Mouse (Mus musculus): Measurements from ENCODE around the gene 1110032A03Rik. TPM values are rescaled to one million over a fixed set of nuclear protein-coding genes. Genes with fewer than 3 reads are reported as not detected.

Gene 1110032A03Rik
- total and polyA plus RNA-seq, 3 experiments, result 1.2 to 59.2 (median 23.1) TPM

GRCm38 (mm10) chr9:50742261-50742660 lies 33.1 kb downstream of the 1110032A03Rik start:
- peaks cover 7% of the 10 kb centered on the region for H3K4me1 ChIP-seq (ENCODE audit: insufficient read depth, low read depth, low read length)
- TF ChIP-seq GATA2 (IDR thresholded peaks at IDR 0.05; ENCODE audit: borderline replicate concordance, low read depth, low read length) (no peak), CTCF (IDR thresholded peaks at IDR 0.05; ENCODE audit: low read depth, low read length) (no peak), GATA1 (IDR thresholded peaks at IDR 0.05; ENCODE audit: borderline replicate concordance, low read length) (no peak), TAL1 (conservative IDR thresholded peaks at IDR 0.05; ENCODE audit: low read depth, low read length) (no peak), POLR2AphosphoS5 (IDR thresholded peaks at IDR 0.05; ENCODE audit: insufficient replicate concordance, low read depth, low read length) (no peak)
- H3K4me3 ChIP-seq (ENCODE audit: low read depth, low read length), result no peak overlapping the region
- ATAC-seq (ENCODE audit: extremely low read depth, insufficient number of reproducible peaks, low FRiP score, poor library complexity, severe bottlenecking), result no peak
- no peak for DNase-seq (ENCODE audit: low spot score)
- no peaks in the 10 kb centered on the region for H3K9me3 ChIP-seq (replicated peaks)
- peaks cover 57% of the 10 kb centered on the region for H3K27me3 ChIP-seq (ENCODE audit: insufficient read depth, low read length)
- H3K36me3 ChIP-seq (replicated peaks), result no peaks in the 10 kb centered on the region

DNA sequence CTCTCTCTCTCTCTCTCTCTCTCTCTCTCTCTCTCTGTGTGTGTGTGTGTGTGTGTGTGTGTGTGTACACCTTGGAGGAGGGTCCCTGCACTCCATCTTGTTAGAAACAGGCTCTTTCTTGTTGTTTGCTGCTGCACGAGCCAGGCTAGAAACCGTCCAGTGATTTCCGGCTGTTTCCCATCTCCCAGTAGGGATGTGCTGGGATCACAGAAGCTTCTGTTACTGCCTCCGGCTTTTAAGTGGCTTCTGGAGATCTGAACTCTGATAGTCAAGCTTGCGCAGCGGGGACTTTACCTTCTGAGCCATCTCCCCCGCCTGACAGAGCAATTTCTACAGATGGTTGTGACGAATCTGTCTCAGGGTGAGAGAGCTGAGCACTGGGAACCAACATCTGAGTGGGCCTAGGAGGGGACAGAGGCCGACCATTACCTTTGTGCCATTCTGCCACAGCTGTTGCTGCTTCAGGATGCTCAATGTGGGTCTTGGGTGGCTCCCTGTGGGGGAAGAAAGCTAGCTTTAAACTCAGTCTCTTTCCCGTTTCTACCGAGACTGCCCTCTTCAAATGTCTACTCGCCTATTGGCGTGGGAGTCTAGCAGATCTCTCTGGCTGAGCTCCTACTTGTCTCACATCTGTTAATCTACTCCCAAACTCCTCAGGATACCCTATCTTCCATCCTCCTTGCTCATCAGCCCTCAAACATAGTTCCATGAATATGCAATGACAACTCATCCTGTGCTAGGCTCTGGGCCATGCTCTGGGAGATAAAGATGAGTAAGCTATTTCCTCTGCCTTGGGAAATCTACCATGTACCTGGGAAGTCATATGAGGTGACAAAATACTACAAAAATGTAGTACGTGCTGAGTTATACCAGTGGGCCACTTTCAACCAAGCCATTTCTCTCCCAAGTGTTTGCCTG lies 34.2 kb downstream of the 1110032A03Rik start:
- Histone ChIP-seq H3K4me3 (ENCODE audit: low read depth, low read length) (no peak overlapping the region), H3K36me3 (replicated peaks) (no peaks in the 10 kb centered on the region), H3K4me1 (ENCODE audit: insufficient read depth, low read depth, low read length) (peaks cover 6% of the 10 kb centered on the region), H3K9me3 (replicated peaks) (no peaks in the 10 kb centered on the region), H3K27me3 (ENCODE audit: insufficient read depth, low read length) (peaks cover 46% of the 10 kb centered on the region)
- ATAC-seq (ENCODE audit: extremely low read depth, insufficient number of reproducible peaks, low FRiP score, poor library complexity, severe bottlenecking) (no peak), DNase-seq (ENCODE audit: low spot score) (no peak)
- TF ChIP-seq TAL1 (conservative IDR thresholded peaks at IDR 0.05; ENCODE audit: low read depth, low read length) (no peak), CTCF (IDR thresholded peaks at IDR 0.05; ENCODE audit: low read depth, low read length) (no peak), POLR2AphosphoS5 (IDR thresholded peaks at IDR 0.05; ENCODE audit: insufficient replicate concordance, low read depth, low read length) (no peak), GATA1 (IDR thresholded peaks at IDR 0.05; ENCODE audit: borderline replicate concordance, low read length) (no peak), GATA2 (IDR thresholded peaks at IDR 0.05; ENCODE audit: borderline replicate concordance, low read depth, low read length) (no peak)

GRCm38 (mm10) chr9:50738914-50739870 lies 36.1 kb downstream of the 1110032A03Rik start, which contains the start of gene Dixdc1:
Gene Dixdc1 (minus strand): TSS chr9:50739517.
- Histone ChIP-seq H3K36me3 (replicated peaks) (no peaks in the 10 kb centered on the region), H3K4me3 (ENCODE audit: low read depth, low read length) (peak within 1 kb of the TSS; percentile 34; the same call in 1 of the 2 replicates), H3K9me3 (replicated peaks) (no peaks in the 10 kb centered on the region), H3K4me1 (ENCODE audit: insufficient read depth, low read depth, low read length) (peaks cover 5% of the 10 kb centered on the region), H3K27me3 (ENCODE audit: insufficient read depth, low read length) (peaks cover 39% of the 10 kb centered on the region)
- TF ChIP-seq CTCF (IDR thresholded peaks at IDR 0.05; ENCODE audit: low read depth, low read length) (no peak), GATA1 (IDR thresholded peaks at IDR 0.05; ENCODE audit: borderline replicate concordance, low read length) (no peak), GATA2 (IDR thresholded peaks at IDR 0.05; ENCODE audit: borderline replicate concordance, low read depth, low read length) (no peak), TAL1 (conservative IDR thresholded peaks at IDR 0.05; ENCODE audit: low read depth, low read length) (no peak), POLR2AphosphoS5 (IDR thresholded peaks at IDR 0.05; ENCODE audit: insufficient replicate concordance, low read depth, low read length) (no peak)
- no peak for ATAC-seq (ENCODE audit: extremely low read depth, insufficient number of reproducible peaks, low FRiP score, poor library complexity, severe bottlenecking)
- DNase-seq (ENCODE audit: low spot score), result no peak

DNA sequence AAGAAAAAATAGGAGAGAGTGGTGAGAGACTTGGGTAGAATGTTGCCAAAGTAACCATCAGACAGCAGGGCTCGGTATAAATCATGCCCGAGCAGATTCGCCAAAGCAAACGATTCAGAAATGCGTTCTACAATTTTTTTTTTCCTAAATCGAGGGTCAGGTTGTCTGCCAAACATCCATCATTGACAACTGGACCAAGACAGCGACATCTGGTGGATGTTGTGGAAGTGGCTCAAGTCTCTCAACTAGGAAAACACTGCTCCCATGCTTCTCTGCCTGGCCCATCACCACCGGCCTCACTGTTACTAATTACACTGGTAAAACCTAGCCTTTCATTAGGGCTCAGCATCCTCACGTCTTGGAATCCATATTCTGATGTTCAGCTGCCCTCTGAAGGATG lies 40.3 kb downstream of the 1110032A03Rik start:
- H3K27me3 ChIP-seq (ENCODE audit: insufficient read depth, low read length), result peaks cover 24% of the 10 kb centered on the region
- H3K4me3 ChIP-seq (ENCODE audit: low read depth, low read length), result no peak overlapping the region
- TF ChIP-seq CTCF (IDR thresholded peaks at IDR 0.05; ENCODE audit: low read depth, low read length) (peak; percentile 60), GATA2 (IDR thresholded peaks at IDR 0.05; ENCODE audit: borderline replicate concordance, low read depth, low read length) (no peak), GATA1 (IDR thresholded peaks at IDR 0.05; ENCODE audit: borderline replicate concordance, low read length) (no peak)
- H3K4me1 ChIP-seq (ENCODE audit: insufficient read depth, low read depth, low read length), result peaks cover 5% of the 10 kb centered on the region
- DNase-seq (ENCODE audit: low spot score), result peak; percentile 26
- H3K9me3 ChIP-seq (replicated peaks), result no peaks in the 10 kb centered on the region
- no peak for ATAC-seq (ENCODE audit: extremely low read depth, insufficient number of reproducible peaks, low FRiP score, poor library complexity, severe bottlenecking)
- no peaks in the 10 kb centered on the region for H3K36me3 ChIP-seq (replicated peaks)

GRCm38 (mm10) chr9:50732560-50732959 lies 42.8 kb downstream of the 1110032A03Rik start:
- no peaks in the 10 kb centered on the region; the same call in 1 of the 2 replicates for H3K4me1 ChIP-seq (ENCODE audit: insufficient read depth, low read depth, low read length)
- peaks cover 20% of the 10 kb centered on the region for H3K27me3 ChIP-seq (ENCODE audit: insufficient read depth, low read length)
- TF ChIP-seq TAL1 (conservative IDR thresholded peaks at IDR 0.05; ENCODE audit: low read depth, low read length), result no peak
- TF ChIP-seq GATA1 (IDR thresholded peaks at IDR 0.05; ENCODE audit: borderline replicate concordance, low read length), result no peak
- TF ChIP-seq GATA2 (IDR thresholded peaks at IDR 0.05; ENCODE audit: borderline replicate concordance, low read depth, low read length), result no peak
- no peak for TF ChIP-seq CTCF (IDR thresholded peaks at IDR 0.05; ENCODE audit: low read depth, low read length)
- no peak for TF ChIP-seq POLR2AphosphoS5 (IDR thresholded peaks at IDR 0.05; ENCODE audit: insufficient replicate concordance, low read depth, low read length)
- no peaks in the 10 kb centered on the region for H3K36me3 ChIP-seq (replicated peaks)
- H3K4me3 ChIP-seq (ENCODE audit: low read depth, low read length), result no peak overlapping the region
- no peaks in the 10 kb centered on the region for H3K9me3 ChIP-seq (replicated peaks)
- DNase-seq (ENCODE audit: low spot score) (no peak), ATAC-seq (ENCODE audit: extremely low read depth, insufficient number of reproducible peaks, low FRiP score, poor library complexity, severe bottlenecking) (no peak)
